Mouse (Mus musculus) hindbrain, embryonic 12.5 days (tissue): ENCODE data around the gene Tbc1d2b. TPM values are rescaled to one million over a fixed set of nuclear protein-coding genes. Genes with fewer than 3 reads are reported as not detected.

Source experiments
- ATAC-seq: fragments of 200-750 bp; cut with Nextera tagmentation; 2 replicates; pipeline ENCODE4 v1.8.0; 2017; ENCODE audit warnings: moderate TSS enrichment; ENCODE audit not compliant: low FRiP score
- H3K27ac ChIP-seq: fragments of 300-500 bp; sonication (generic); 2 replicates; pipeline ENCODE4 v1.5.1; 2016; ENCODE audit warnings: mild to moderate bottlenecking
- H3K27me3 ChIP-seq: fragments of 300-500 bp; sonication (generic); 2 replicates; pipeline ENCODE4 v1.6.1; 2016; ENCODE audit warnings: mild to moderate bottlenecking
- H3K36me3 ChIP-seq: fragments of 300-500 bp; sonication (generic); 2 replicates; pipeline ENCODE4 v1.6.1; 2016; ENCODE audit warnings: mild to moderate bottlenecking
- H3K4me1 ChIP-seq: fragments of 300-500 bp; sonication (generic); 2 replicates; pipeline ENCODE4 v1.6.1; 2016
- H3K4me2 ChIP-seq: fragments of 300-500 bp; sonication (generic); replicated peaks from 2 replicates; pipeline ENCODE4 v1.6.1; 2016; ENCODE audit warnings: mild to moderate bottlenecking
- H3K4me3 ChIP-seq: fragments of 300-500 bp; sonication (generic); 2 replicates; pipeline ENCODE4 v1.5.1; 2016; ENCODE audit warnings: mild to moderate bottlenecking
- H3K9ac ChIP-seq: fragments of 300-500 bp; sonication (generic); 2 replicates; pipeline ENCODE4 v1.6.1; 2016; ENCODE audit warnings: mild to moderate bottlenecking, moderate library complexity
- H3K9me3 ChIP-seq: fragments of 300-500 bp; sonication (generic); replicated peaks from 2 replicates; pipeline ENCODE4 v1.6.1; 2016; ENCODE audit warnings: mild to moderate bottlenecking
- WGBS: fragments of 180-500 bp; shearing (Covaris S2); methylation state at CpG from one replicate; pipeline ENCODE4 v1.1.7; 2016; 5-methylcytosine and 5-hydroxymethylcytosine counted together
- polyA plus RNA-seq: library from polyadenylated mRNA; unstranded; fragments of >200 nt; fragmentation: Nextera tagmentation; extraction: Ambion mirVana; gene quantifications from 2 replicates; pipeline ENCODE4 v1.2.1, GENCODE M21; 2016

Gene Tbc1d2b
- polyA plus RNA-seq: 13.2 and 14.6 TPM in 2 replicates

DNA sequence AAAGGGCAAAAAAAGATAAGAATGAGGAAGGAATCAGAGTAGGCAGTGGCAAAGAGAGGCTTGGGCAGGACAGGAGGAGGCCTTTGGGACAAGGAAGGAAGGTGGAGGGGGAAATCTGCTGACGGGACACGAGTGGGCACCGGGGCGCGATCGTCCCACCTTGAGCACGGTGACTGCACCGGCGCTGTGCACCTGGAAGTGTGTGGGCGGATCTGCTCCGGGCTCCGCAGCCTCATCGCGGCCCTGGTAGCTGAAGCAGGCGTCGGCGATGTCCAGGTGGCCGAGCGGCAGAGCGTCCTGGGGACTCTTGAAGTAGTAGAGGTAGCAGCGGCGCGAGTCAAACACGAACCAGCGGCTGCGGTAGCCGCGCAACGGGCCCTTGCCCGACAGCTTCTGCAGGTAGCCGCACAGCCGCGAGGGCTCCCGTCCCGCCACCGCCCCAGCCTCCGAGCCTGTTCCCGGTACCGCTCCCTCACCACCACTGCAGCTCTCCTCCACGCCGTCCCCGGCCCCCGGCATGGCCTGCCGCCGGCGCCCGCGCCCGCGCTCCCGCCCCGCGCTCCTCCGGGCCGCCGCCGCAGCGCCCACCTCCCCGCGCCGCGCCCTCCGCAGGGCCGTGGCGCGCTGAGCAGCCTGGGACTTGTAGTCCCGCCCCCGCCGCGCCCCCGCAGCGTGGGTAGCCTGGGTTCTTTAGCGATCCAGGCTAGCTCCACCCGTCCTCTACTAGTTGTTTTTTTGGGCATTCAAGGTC, at the start of gene Tbc1d2b:
Gene Tbc1d2b, minus strand, starts transcription at position 612 of the 751 bp plus-strand sequence.
- H3K4me1 ChIP-seq: peaks cover 15% of the 10 kb centered on the region
- peak within 1 kb of the TSS; percentile 89 for H3K4me2 ChIP-seq
- H3K9me3 ChIP-seq: no peaks in the 10 kb centered on the region
- peak within 1 kb of the TSS; percentile 78 for H3K9ac ChIP-seq
- H3K36me3 ChIP-seq: no peaks in the 10 kb centered on the region
- 0 out of 2 replicates have a peak within 1 kb of the TSS, but pooled peaks have one; percentile 68 for H3K27ac ChIP-seq
- peak; percentile 93 for ATAC-seq
- under 1% methylated on average over 65 of the region's 74 CpGs for WGBS
- H3K27me3 ChIP-seq: no peaks in the 10 kb centered on the region
- H3K4me3 ChIP-seq: peak within 1 kb of the TSS; percentile 82

DNA sequence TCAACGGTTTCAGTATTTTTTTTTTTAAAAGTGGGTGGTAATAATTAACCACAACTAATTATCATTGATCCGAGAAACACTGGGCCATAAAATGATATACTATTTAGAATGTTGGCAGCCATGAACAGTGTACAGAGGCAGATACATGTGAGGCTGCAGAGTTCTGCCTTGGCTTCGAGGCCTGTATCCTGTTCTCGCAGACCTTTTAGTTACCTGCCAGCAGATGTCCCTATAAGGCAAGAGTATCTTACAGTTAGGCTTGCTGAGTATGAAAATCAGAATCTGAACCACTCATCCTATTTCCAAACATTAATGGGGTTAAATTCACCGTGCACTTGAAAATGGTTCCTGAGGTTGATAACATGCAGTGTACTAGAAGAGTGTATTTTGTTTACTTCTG, 45.7 kb upstream of the Tbc1d2b start:
- Histone ChIP-seq H3K9me3 (no peaks in the 10 kb centered on the region), H3K4me3 (no peak overlapping the region), H3K27ac (no peak overlapping the region), H3K9ac (no peak overlapping the region), H3K4me2 (no peak overlapping the region), H3K36me3 (no peaks in the 10 kb centered on the region), H3K27me3 (no peaks in the 10 kb centered on the region), H3K4me1 (no peaks in the 10 kb centered on the region)
- no peak for ATAC-seq
- 69% methylated on average over 5 of the region's 5 CpGs for WGBS

DNA sequence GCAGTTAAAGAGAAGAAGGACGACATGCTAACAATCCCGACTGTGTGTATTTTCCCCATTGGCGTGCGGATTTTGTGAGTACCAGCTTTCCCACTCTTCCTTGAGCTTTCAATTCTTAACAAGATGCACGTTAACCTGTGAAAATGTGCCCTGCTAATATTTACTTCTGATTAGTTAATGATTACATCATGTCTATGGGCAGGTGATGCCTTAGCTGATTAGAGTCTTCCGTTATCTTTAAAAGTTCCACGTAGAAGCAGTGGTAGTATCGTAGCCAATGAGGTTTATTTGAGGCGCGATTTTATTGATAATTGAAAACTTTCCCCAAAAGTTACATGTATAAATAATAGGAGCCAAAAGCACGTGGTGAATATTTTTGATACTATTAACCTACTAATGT, 45.1 kb upstream of the Tbc1d2b start:
- Histone ChIP-seq H3K27ac (no peak overlapping the region), H3K27me3 (no peaks in the 10 kb centered on the region), H3K4me3 (no peak overlapping the region), H3K9ac (no peak overlapping the region), H3K36me3 (no peaks in the 10 kb centered on the region), H3K4me2 (no peak overlapping the region), H3K4me1 (no peaks in the 10 kb centered on the region), H3K9me3 (no peaks in the 10 kb centered on the region)
- 85% methylated on average over 11 of the region's 11 CpGs for WGBS
- ATAC-seq: no peak

DNA sequence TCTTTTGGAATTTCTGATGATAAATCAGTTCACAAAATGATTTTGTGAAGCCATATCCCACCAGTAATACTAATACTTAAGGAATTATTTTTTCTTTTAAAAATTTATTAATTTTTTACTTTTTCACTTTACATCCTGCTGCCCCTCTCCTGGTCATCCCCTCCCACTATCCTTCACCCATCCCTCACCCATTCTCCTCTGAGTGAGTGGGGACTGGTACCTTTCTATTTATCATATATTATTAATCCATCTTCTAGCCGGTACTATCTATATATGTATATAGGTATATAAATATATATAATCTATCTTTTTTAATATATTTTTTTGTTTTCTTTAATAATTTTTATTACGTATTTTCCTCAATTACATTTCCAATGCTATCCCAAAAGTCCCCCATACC, 33.6 kb upstream of the Tbc1d2b start:
- ATAC-seq: no peak
- 95% methylated on average over 2 of the region's 2 CpGs for WGBS
- H3K27me3 ChIP-seq: no peaks in the 10 kb centered on the region
- no peaks in the 10 kb centered on the region for H3K36me3 ChIP-seq
- no peaks in the 10 kb centered on the region for H3K4me1 ChIP-seq
- H3K4me3 ChIP-seq: no peak overlapping the region
- no peak overlapping the region for H3K4me2 ChIP-seq
- no peak overlapping the region for H3K9ac ChIP-seq
- no peak overlapping the region for H3K27ac ChIP-seq
- no peaks in the 10 kb centered on the region for H3K9me3 ChIP-seq

DNA sequence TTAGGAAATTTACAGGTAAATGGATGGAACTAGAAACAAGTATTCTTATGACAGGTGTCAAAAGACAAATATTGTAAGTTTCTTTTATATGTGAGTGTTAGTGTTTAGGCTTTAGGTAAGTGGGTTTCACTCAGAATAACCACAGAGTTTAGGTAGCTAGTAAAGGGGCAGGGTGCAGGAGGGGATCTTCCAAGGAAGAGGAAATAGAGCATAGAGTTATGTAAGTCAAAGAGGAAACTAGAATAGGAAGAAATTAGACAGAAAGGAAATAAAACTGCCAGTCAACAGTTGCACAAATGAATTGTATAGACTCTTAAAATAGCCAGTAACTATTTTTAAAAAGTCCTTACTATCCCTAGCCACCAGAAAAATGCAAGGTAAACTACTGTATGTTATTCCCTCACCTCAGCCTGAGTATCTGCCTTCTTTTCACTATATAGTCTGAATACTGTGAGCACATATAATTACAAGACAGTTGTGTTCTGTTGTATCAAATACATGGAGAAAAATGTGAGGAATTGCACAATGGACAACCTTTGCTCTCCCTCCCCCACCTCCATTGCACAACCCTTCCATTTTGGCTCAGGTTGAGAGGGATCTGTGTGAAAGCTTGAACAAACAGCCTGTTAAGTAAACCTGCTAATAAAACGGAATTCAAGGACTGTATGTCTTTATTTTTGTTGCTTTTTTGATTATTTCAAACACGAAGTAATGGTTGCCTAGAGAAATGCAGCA, 32.7 kb upstream of the Tbc1d2b start:
- Histone ChIP-seq H3K27ac (no peak overlapping the region), H3K36me3 (no peaks in the 10 kb centered on the region), H3K9ac (no peak overlapping the region), H3K4me2 (no peak overlapping the region), H3K4me3 (no peak overlapping the region), H3K9me3 (no peaks in the 10 kb centered on the region), H3K4me1 (no peaks in the 10 kb centered on the region), H3K27me3 (no peaks in the 10 kb centered on the region)
- ATAC-seq: no peak
- WGBS: 67% methylated on average over 2 of the region's 2 CpGs

DNA sequence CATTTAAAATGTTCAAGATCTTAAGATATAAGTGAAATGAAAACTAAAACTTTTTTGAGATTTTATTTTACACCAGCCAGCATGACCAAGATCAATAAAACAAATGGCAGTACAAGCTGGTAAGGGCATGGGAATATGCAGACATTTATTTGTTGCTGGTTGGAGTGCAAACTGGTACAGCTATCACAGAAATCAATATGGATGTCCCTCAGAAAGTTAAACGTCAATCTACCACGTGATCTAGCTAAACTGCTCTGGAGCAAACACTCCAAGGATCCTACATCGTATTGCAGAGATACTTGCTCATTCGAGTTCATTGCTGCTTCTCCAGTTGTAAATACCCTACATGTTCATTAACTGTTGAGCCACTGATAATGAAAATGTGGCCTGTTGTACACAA, 32.1 kb upstream of the Tbc1d2b start:
- Histone ChIP-seq H3K4me3 (no peak overlapping the region), H3K4me1 (no peaks in the 10 kb centered on the region), H3K9ac (no peak overlapping the region), H3K36me3 (no peaks in the 10 kb centered on the region), H3K27ac (no peak overlapping the region), H3K4me2 (no peak overlapping the region), H3K9me3 (no peaks in the 10 kb centered on the region), H3K27me3 (no peaks in the 10 kb centered on the region)
- 88% methylated on average over 4 of the region's 4 CpGs for WGBS
- ATAC-seq: no peak

DNA sequence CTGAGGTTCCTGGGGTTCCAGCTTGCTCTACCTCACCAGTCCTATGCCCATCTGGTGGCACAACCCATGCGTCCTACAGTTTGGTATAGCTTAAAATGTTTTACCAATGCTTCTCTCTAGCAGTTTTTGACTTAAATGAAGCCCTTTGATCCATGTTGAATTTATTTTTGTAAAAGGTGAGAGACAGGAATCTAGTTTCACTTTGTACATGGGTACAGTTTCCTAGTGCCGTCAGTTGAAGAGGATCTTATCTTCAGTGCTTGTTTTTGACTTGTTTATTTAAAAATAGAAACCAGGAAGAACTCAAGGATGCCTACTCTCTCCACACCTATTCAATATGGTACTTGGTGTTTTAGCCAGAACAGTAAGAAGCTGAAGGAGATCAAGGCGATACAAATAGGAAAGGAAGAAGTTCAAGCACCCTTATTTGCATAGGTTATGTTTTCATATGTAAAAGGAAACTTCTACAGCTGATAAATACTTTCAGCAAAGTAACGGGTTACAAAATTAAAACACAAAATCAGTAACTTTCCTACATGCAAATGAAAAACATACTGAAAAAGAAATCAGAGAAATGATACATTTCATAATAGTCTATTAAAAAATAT, 30.6 kb upstream of the Tbc1d2b start:
- 87% methylated on average over 4 of the region's 4 CpGs for WGBS
- H3K4me1 ChIP-seq: no peaks in the 10 kb centered on the region
- H3K4me3 ChIP-seq: no peak overlapping the region
- H3K4me2 ChIP-seq: no peak overlapping the region
- no peak overlapping the region for H3K9ac ChIP-seq
- no peak for ATAC-seq
- H3K36me3 ChIP-seq: no peaks in the 10 kb centered on the region
- H3K27me3 ChIP-seq: no peaks in the 10 kb centered on the region
- no peak overlapping the region for H3K27ac ChIP-seq
- no peaks in the 10 kb centered on the region for H3K9me3 ChIP-seq

DNA sequence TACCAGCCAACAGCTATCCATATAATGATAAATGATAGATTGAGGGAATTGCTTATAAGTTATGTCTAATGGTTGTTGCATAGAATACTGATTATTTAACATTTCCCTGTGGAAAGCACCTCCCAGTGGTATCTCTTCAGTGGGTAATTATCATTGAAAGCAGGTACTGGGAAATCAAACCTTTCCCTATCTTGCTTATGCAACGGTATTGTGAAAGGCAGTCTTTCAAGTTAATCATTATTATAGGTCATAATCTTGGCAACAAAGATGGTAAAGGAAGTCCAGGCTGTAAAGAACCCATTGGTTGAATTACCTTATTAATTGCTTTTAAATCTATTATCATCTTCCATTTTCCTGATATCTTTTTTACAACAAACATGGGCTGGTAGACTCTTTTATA, 27.0 kb upstream of the Tbc1d2b start:
- WGBS: 83% methylated on average over 1 of the region's 1 CpGs

DNA sequence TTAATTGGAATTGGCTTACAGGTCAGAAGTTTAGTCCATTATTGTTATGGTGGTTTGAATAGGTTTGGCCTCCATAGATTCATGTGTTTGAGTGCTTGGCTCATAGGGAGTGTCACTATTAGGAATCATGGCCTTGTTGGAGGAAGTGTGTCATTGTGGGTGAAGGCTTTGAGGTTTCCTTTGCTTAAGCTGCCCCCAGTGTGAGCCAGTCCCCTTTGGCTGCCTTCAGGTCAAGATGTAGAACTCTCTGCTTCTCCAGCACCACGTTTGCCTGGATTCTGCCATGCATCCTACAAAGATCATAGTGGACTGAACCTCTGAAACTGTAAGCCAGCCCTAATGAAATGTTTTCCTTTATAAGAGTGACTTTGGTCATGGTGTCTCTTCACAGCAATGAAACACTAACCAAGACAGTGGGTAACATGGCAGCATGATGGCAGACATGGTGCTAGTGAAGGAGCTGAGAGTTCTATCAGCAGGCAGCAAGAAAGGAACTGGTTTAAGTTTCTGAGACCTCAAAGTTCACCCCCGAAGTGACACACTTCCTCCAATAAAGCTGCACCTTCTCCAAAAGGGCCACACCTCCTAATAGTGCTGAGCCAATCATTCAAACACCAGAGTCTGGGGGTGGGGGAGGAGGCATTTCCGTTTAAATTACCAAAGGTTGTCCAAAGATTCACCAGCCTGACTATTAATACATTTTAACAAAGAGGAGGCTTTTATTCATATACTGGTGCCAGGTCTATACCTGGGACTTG, 23.2 kb upstream of the Tbc1d2b start:
- Histone ChIP-seq H3K36me3 (no peaks in the 10 kb centered on the region), H3K27ac (no peak overlapping the region), H3K27me3 (no peaks in the 10 kb centered on the region), H3K9me3 (no peaks in the 10 kb centered on the region), H3K4me3 (no peak overlapping the region), H3K9ac (no peak overlapping the region), H3K4me1 (no peaks in the 10 kb centered on the region), H3K4me2 (no peak overlapping the region)
- WGBS: 74% methylated on average over 3 of the region's 3 CpGs
- no peak for ATAC-seq

More for the DNA sequence above, 27.0 kb upstream of the Tbc1d2b start:
- Histone ChIP-seq H3K4me3 (no peak overlapping the region), H3K9me3 (no peaks in the 10 kb centered on the region), H3K27me3 (no peaks in the 10 kb centered on the region), H3K27ac (no peak overlapping the region), H3K36me3 (no peaks in the 10 kb centered on the region), H3K9ac (no peak overlapping the region), H3K4me1 (no peaks in the 10 kb centered on the region), H3K4me2 (no peak overlapping the region)
- no peak for ATAC-seq

DNA sequence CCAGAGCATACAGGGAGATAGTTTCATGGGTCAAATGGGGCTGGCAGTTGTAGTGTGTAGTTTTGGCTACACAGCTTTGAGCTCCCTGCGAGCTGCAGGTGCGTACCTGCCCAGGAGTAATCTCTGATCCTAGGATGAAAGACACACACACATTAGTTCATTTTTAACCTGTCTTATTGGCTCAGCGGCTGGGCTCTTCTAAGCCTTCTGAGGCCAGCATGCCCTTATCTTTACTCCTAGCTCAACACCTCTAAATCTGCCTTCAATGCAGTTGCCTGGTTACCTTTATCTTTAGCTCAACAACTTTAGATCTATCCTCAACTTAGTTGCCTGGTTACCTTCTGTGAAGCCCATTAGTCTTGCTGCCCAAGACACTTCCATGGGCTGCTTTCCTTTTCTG, 7.8 kb upstream of the Tbc1d2b start:
- Histone ChIP-seq H3K27me3 (no peaks in the 10 kb centered on the region), H3K9ac (no peak overlapping the region), H3K36me3 (no peaks in the 10 kb centered on the region), H3K4me1 (no peaks in the 10 kb centered on the region), H3K27ac (no peak overlapping the region), H3K4me2 (no peak overlapping the region), H3K9me3 (no peaks in the 10 kb centered on the region), H3K4me3 (no peak overlapping the region)
- no peak for ATAC-seq
- WGBS: 95% methylated on average over 3 of the region's 3 CpGs

DNA sequence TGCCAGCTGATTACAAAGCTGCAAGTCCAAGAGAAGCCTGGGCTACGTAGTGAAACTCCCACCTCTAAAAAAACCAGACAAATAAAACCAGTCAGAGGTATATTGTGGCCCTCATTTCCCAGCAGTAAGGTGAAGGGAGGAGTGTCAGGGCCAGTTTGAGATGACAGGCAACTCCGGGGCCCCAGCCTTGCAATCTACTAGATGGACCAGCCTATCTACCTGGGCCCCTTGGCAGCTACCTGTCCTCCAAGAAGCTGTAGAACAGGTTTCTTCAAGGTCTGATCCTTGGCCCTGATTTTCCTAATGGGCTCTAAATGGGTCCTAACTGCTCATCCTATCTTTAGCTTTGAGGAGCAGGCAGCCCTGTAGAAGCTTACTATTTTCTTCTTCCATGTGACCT, 7.3 kb upstream of the Tbc1d2b start:
- Histone ChIP-seq H3K9ac (no peak overlapping the region), H3K4me2 (no peak overlapping the region), H3K27me3 (no peaks in the 10 kb centered on the region), H3K4me3 (no peak overlapping the region), H3K36me3 (no peaks in the 10 kb centered on the region), H3K9me3 (no peaks in the 10 kb centered on the region), H3K27ac (no peak overlapping the region), H3K4me1 (no peaks in the 10 kb centered on the region)
- no peak for ATAC-seq
- 87% methylated on average over 2 of the region's 2 CpGs for WGBS

DNA sequence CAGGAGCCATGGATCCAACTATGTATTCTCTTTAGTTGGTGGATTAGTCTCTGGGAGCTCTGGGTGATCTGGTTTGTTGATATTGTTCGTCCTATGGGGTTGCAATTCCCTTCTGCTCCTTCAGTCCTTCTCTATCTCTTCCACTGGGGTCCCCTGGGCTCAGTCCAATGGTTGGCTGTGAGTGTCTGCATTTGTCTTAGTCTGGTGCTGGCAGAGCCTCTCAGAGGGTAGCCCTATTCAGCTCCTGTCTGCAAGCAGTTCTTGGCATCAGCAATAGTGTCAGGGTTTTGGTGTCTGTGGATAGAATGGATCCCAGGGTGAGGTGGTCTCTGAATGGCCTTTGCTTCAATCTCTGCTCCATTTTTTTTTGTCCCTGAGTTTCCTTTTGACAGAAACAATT, 6.2 kb upstream of the Tbc1d2b start:
- no peaks in the 10 kb centered on the region for H3K27me3 ChIP-seq
- WGBS: 78% methylated on average over 1 of the region's 1 CpGs
- H3K9ac ChIP-seq: no peak overlapping the region
- no peaks in the 10 kb centered on the region for H3K9me3 ChIP-seq
- no peak overlapping the region for H3K4me2 ChIP-seq
- ATAC-seq: no peak
- H3K36me3 ChIP-seq: no peaks in the 10 kb centered on the region
- no peak overlapping the region for H3K27ac ChIP-seq
- H3K4me3 ChIP-seq: no peak overlapping the region
- no peaks in the 10 kb centered on the region for H3K4me1 ChIP-seq
